Mouse (Mus musculus) lung, adult 2 months (tissue): ENCODE measurements around the gene Mafb.

Experiments used
- CTCF ChIP-seq: fragments of 200-500 bp; IDR thresholded peaks from 2 replicates; pipeline ENCODE4 v1.5.1; 2011; ENCODE audit warnings: mild to moderate bottlenecking, low read length, control low read depth; ENCODE audit not compliant: insufficient read depth
- POLR2A ChIP-seq: fragments of 200-500 bp; IDR thresholded peaks from 2 replicates; pipeline ENCODE4 v1.6.1; 2011; ENCODE audit warnings: low read depth, mild to moderate bottlenecking, control low read depth, low read length, borderline replicate concordance; ENCODE audit errors: extremely low read depth

DNA sequence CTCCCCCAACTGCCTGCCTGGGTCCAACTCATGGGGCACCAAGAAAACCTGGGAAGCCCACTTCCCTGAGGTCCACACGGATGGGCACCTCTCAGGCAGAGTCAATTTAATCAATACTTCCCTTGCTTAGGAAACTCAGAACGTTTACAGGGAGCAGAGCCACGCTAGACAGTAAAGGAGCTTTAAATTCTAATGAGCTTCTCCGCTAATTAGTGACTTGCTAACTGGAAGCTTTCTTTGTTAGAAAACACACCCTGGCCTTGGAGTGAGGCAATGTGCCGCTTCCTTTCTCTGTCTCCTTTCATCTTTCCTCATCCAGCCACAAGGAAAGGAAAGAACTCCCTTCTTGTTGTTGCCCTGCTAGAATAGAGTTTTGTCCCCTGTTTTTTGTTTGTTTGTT, 21.7 kb upstream of the Mafb start:
- TF ChIP-seq POLR2A (no peak), CTCF (no peak)
